Mouse (Mus musculus) olfactory bulb, adult 2 months (tissue): ENCODE results near the gene Stil. TPM values are rescaled to one million over a fixed set of nuclear protein-coding genes. Genes with fewer than 3 reads are reported as not detected.

ENCODE experiments used
- H3K27ac ChIP-seq: fragments of 200-500 bp; 2 replicates; pipeline ENCODE4 v1.5.1; 2012; ENCODE audit warnings: low read depth, low read length; ENCODE audit not compliant: insufficient read depth
- H3K4me1 ChIP-seq: fragments of 200-500 bp; 2 replicates; pipeline ENCODE4 v1.6.1; 2012; ENCODE audit warnings: low read length; ENCODE audit not compliant: control insufficient read depth, insufficient read depth
- H3K4me3 ChIP-seq: fragments of 200-500 bp; 2 replicates; pipeline ENCODE4 v1.5.1; 2012; ENCODE audit warnings: mild to moderate bottlenecking, low read depth, low read length, moderate library complexity; ENCODE audit not compliant: insufficient read depth
- CTCF ChIP-seq: fragments of 200-500 bp; IDR thresholded peaks from 2 replicates; pipeline ENCODE4 v1.5.1; 2012; ENCODE audit warnings: low read depth, mild to moderate bottlenecking, low read length, moderate library complexity; ENCODE audit not compliant: insufficient read depth
- POLR2A ChIP-seq: fragments of 200-500 bp; IDR thresholded peaks from 2 replicates; pipeline ENCODE4 v1.6.1; 2012; ENCODE audit warnings: mild to moderate bottlenecking, low read depth, low read length, moderate library complexity; ENCODE audit not compliant: insufficient read depth
- WGBS: fragments of 180-500 bp; shearing (Covaris S2); methylation state at CpG from one replicate; pipeline ENCODE4 v1.1.7; 2018; 5-methylcytosine and 5-hydroxymethylcytosine counted together
- polyA plus RNA-seq: library from polyadenylated mRNA; stranded (reverse); fragments of >200 nt; gene quantifications from 2 replicates; pipeline ENCODE4 v1.2.4, GENCODE M21; 2012; ENCODE audit warnings: low replicate concordance; ENCODE audit not compliant: missing spikeins, insufficient read depth, insufficient read length

The Stil gene
- polyA plus RNA-seq, 1 experiment, result not detected

DNA sequence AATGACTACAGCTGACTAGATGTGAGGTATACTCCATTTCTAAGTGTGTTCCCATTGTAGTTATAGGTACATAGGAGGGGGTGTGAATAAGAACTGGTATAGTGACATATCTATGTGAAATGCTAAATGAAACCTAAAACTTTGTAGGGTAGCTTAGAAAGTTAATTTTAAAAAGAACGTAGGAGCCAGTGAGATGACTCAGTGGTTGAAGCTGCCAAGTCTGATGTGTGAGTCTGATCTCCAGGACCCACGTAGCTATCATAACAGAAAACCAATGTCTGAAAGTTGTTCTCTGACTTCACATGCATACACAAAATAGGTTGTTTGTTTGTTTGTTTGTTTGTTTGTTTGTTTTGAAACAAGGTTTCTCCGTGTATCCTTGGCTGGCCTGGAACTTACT is 20.0 kb downstream of the Stil start:
- H3K4me1 ChIP-seq, result no peaks in the 10 kb centered on the region
- H3K27ac ChIP-seq, result no peak overlapping the region
- 91% methylated on average over 3 of the region's 3 CpGs for WGBS
- no peak overlapping the region for H3K4me3 ChIP-seq
- TF ChIP-seq POLR2A (no peak), CTCF (no peak)

DNA sequence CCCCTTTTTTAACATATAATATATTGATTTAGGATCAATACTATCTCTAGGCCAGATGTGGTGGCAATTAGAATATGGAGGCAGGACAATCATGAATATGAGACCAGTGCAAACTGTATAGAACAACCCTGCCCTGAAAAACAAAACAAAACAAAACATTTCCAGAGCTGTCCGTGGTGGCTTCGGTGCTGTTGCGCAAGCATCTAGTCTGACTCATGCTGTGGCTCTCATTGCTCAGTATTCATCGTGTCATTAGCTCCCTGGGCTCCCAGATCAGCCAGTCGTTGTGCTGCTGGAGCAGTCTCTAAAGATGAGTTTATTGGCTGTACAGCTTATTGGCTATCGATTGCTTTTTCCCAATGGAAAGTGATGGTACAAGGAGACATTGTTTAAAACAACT is 35.1 kb downstream of the Stil start:
- Histone ChIP-seq H3K27ac (no peak overlapping the region), H3K4me3 (no peak overlapping the region), H3K4me1 (no peaks in the 10 kb centered on the region)
- no peak for TF ChIP-seq POLR2A
- no peak for TF ChIP-seq CTCF
- 44% methylated on average over 6 of the region's 6 CpGs for WGBS

DNA sequence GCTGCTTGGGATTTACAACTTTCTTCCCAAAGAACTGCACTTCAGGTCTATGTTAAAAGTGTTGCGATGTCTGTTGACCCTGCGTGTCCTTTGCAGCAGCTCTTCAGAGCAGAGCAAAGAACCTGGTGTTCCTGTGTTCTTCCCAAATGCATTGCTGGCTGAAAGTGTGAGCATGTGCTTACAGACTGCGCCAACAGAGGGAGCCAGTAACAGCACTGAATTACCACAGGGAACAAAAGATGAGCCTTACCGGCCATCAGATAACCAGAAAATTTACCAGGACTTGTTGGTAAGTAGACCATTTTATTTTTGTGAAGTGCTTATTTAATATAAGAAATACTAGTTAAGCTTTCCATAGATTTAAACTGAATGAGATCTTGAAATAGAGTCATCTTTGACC is 38.3 kb downstream of the Stil start:
- TF ChIP-seq POLR2A (no peak), CTCF (no peak)
- Histone ChIP-seq H3K4me3 (no peak overlapping the region), H3K27ac (no peak overlapping the region), H3K4me1 (no peaks in the 10 kb centered on the region)
- 35% methylated on average over 4 of the region's 4 CpGs for WGBS

DNA sequence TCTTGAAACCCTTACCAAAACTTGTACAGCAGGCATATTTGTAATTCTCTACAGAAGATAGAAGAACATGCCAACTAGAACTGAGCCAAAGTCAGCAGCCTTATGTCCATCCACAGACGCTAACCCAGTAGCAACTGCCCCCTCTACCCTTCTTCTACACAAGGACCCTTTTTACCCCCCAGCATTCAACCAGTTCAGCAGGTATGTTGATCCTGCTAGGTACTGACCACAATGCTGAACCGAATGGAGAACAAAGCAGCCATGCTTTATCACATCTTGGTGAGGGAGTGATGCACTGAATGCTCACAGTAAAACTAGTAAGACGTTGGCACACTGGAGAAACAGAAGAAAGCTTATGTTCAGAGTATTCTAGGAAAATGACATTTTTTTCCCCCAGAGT is 45.7 kb downstream of the Stil start:
- H3K27ac ChIP-seq, result no peak overlapping the region
- 84% methylated on average over 3 of the region's 3 CpGs for WGBS
- no peaks in the 10 kb centered on the region for H3K4me1 ChIP-seq
- TF ChIP-seq CTCF (no peak), POLR2A (no peak)
- no peak overlapping the region for H3K4me3 ChIP-seq

DNA sequence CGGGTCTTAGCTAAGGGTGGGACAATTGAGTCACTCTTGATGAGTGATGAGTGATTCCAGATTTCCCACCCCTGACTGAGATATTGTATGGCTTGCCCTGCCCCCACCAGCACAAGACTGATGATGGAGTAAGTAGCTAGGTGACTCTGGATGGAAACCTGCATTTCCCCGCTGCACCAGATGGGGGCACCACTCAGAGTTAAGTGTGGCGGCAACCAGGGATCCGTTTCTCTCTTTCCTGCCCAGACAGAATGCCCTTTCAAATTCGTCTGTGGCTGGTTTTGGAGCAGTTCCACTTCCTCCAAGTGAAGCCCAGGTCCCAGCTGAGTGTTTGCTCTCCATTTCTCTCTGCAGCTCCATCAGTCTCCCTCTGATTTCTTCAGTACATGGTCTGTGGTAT is 47.8 kb downstream of the Stil start:
- 13% methylated on average over 5 of the region's 5 CpGs for WGBS
- Histone ChIP-seq H3K4me3 (no peak overlapping the region), H3K4me1 (no peaks in the 10 kb centered on the region), H3K27ac (no peak overlapping the region)
- TF ChIP-seq POLR2A (no peak), CTCF (no peak)

DNA sequence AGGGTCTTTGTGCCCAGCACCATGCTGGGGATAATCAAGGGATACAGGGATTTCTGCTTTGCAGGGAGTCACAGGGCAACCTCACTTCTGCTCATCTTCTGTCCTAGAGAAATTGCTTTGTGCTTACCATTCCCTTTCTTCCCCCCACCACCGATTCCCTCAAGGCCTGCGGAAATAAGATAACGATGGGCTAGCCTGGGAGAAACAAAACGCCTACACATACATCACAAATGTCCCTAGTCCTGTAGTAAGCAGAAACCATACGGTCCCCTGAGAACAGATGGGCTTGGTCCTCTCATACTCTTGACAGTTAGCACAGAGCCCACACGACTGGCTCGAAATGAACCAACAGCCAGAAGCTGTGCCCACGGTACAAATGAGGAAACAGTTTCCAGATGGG is 48.2 kb downstream of the Stil start:
- no peaks in the 10 kb centered on the region for H3K4me1 ChIP-seq
- no peak for TF ChIP-seq CTCF
- no peak for TF ChIP-seq POLR2A
- 75% methylated on average over 8 of the region's 8 CpGs for WGBS
- H3K27ac ChIP-seq, result no peak overlapping the region
- no peak overlapping the region for H3K4me3 ChIP-seq

DNA sequence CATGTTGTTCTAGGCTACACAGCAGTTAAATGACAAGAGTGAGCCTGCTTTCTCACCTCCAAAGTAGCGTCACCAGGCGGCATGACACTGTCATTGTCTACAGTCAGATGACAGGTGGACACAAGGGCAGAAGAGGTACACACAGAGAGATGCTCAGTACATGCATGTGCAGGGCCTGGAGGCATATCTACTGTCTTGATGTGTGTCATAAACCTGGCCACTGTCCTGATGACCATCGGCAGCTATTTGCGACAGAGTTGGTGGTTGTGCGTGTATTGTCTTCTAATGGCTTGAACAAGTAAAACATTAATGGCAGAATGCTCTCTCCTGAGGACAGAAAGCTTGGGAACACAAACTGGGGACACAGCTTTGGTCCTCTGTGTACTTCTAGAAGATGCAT is 51.3 kb downstream of the Stil start:
- Histone ChIP-seq H3K27ac (no peak overlapping the region), H3K4me3 (no peak overlapping the region), H3K4me1 (no peaks in the 10 kb centered on the region)
- TF ChIP-seq CTCF (no peak), POLR2A (no peak)
- WGBS, result 78% methylated on average over 5 of the region's 5 CpGs

DNA sequence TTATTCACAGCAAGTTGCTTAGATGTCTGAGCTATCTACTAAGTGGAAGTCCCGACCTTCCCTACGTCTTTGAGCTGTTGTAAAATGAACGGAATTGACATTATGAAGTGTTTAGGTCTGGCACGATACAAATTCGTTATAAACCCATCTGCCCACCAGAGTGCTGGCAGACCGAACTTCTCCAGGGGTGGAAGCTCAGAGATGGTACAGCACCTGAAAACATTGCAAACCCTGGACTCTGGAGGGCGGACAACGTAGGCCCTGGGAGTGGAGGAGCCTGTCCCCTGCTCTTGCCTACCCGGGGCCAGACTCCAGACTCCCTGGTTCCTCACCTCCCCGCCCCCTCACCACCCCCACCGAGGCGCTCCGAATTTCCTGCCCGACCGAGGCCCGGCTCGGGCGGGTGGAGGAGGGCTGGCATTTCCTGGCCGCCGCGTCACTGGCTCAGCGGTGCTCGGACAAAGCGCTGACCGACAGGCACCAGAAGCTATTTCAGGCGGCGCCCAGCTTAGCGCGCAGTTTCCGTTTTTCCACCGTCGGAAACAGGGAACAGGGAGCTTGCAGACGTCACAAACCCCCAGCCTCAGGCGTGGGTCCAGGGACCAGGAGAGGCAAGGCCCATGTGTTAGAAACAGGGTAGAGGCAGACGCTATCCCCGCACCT is 52.5 kb downstream of the Stil start:
- 3% methylated on average over 36 of the region's 36 CpGs for WGBS
- TF ChIP-seq CTCF, result no peak
- TF ChIP-seq POLR2A, result no peak
- no peak overlapping the region for H3K27ac ChIP-seq

DNA sequence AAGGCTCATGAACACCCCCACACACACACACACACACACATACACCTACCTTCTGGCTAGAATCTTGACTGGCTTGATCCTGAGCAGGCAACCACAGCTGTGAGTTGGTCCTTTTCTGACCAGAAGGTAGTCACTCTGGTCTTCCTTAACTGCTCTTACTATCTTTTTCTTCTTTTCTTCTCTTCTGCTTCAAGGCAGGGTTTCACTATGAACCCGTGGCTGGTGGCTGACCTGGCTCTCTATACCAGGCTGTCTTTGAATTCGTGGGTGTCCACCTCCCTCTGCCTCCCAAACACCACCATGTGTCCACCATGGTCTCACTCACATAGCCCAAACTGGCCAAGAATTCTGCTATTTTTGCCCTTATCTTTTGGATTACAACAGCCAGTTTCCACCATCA is 55.1 kb downstream of the Stil start:
- no peak overlapping the region for H3K27ac ChIP-seq
- 11% methylated on average over 2 of the region's 2 CpGs for WGBS
- TF ChIP-seq CTCF, result no peak
- TF ChIP-seq POLR2A, result no peak
- no peak overlapping the region for H3K4me3 ChIP-seq
- H3K4me1 ChIP-seq, result peaks cover 8% of the 10 kb centered on the region

More for the DNA sequence above, 52.5 kb downstream of the Stil start:
- Histone ChIP-seq H3K4me1 (peaks cover 8% of the 10 kb centered on the region), H3K4me3 (no peak overlapping the region)

DNA sequence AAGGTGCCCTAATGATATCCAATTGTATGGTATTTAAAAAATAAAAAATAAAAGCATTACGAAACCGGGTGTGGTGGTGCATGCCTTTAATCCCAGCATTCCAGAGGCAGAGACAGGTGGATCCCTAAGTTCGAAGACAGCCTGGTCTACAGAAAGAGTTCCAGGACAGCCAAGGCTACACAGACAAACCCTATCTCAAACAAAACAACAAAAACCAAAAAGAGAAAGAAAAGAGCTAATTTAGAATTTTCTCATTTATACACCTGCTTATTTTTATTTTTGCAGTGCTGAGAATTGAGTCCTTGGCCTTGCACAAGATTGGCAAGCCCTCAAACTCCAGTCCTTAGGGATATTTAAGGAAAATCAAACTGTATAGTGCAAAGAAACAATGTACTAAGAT is 55.7 kb downstream of the Stil start:
- Histone ChIP-seq H3K4me1 (peaks cover 8% of the 10 kb centered on the region), H3K27ac (no peak overlapping the region), H3K4me3 (no peak overlapping the region)
- WGBS, result 30% methylated on average over 3 of the region's 3 CpGs
- TF ChIP-seq CTCF (no peak), POLR2A (no peak)
